Mouse (Mus musculus) cerebellum, adult 9-10 months (tissue): ENCODE measurements around the gene Tshb.

Experiments
- DNase-seq: peaks from one replicate; pipeline ENCODE4 v3.0.0; 2022

The Tshb gene

DNA sequence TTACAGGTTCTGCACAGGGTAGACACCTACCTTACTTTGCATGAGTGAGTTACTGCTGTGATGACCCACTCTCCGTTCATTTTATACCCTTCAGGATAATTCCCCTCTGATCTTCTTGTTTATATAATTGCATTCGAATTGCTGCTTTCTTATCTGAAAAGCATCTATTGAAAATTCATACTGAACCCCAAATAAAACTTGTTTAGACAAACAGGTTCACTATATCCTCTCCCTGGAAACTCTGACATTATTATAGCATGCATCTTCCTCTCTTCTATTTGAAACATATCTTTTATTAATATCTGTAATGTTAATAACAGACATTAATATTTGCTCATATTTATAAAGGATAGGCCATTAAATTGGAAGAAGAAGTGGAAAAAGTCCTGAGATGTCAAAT is at the start of gene Tshb:
Gene Tshb, minus strand, starts transcription at position 101 of the 400 bp plus-strand sequence.
- no peak for DNase-seq

DNA sequence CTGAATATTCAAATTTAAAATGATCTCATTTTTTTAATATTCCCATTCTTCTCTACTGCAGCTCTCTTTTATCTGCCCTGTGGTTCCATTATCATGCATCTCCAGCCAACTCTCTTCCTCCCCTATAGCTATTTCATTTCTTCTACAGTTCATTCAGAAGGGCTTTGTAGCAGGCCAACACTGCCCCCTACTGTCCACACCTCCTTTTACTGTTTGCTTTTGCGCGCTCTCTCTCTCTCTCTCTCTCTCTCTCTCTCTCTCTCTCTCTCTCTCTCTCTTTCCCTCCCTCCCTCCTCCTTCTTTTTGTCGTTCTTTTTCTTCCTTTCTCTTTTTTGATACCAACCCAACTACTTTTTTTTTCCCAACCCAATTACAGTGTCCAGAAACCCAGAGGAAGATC is 21.4 kb upstream of the Tshb start:
- DNase-seq, result peak; percentile 77

DNA sequence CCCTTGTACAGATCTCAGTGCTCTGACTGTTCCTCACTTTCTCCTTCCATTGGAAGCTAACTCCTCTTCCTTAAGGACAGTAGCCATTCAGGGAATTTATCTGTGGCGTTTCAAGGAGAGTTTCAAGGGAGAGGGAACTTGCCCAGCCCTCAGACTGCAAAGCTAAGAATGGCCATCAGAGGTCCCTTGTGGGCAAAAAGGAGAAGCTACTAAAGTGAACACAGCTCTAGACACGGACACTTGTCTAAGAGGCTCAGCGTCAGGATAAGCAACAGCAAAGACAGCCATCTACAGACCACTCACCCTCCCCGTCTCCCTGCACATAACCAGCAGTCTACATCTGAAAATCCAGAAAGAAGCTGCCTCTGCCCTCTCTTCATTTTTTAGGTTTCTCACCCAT is 4.9 kb upstream of the Tshb start:
- no peak for DNase-seq

DNA sequence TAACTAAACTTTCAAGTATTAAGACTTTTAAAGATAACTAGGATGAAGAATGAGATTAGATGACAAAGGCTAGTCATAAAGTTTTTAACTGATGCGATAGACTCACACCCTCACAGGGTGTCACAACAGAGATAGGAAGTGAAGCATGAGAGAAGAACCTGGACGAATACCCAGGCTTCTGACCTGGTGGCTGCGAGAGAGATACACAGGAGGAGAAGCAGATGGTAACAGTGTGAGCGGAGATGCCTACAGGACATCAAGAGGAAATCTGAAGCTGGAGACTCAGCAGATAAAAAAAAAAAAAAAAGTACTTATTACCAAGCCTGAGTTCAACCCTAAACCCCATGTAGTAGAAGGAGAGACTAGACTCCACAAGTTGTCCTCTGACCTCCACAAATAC is 9.5 kb downstream of the Tshb start:
- DNase-seq, result peak; percentile 84

DNA sequence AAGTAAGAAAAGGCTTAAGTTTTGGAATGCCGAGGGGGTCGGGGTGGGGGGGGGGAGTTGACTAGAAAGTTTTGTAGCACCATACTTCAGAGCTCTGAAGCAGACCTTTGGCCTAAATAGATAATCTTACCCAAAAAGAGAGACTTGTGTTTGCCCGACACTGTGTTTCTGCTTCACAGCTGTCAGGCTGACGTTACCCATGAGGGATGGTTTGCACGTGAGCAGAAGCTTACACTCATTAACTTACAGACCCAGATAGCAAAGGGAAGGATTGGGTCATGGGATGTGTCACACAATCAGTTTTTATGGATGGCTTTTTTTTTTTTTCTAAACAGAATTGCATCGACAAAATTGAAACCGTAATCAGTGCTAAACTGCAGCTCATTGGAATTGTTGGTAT is 17.7 kb downstream of the Tshb start:
- no peak for DNase-seq

DNA sequence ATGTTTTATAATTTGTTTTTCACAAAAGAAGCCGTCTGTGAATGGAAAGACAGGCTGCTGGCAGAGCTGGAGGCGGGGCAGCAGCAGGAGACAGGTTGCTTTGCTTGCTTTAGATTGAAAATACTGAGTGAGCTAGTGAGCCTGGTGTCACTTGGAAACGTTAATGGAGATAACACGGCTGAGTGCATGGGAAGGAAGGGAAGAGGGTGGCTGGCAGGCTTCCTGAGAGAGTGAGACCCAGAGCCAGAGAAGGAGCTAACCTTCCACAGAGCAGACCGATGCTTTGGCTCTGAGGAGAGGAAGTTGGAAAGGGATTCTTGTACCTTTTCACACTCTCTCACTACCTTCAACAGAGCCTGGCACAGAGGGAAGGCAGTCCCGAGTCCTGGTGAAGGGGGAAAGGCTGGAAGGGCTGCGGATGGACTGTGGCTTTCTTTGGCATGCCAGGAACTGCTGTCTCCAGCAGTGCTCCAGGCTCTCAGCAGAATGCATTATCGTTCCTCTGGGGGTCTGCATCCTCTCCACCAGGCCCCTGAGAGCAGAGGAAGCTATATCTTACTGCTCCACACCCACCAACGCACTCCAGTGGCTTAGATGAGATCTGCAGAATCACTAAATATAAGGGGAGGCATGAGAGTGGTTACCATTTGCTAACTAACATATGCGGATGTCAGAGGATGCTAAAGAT is 18.7 kb downstream of the Tshb start:
- DNase-seq, result peak; percentile 78

DNA sequence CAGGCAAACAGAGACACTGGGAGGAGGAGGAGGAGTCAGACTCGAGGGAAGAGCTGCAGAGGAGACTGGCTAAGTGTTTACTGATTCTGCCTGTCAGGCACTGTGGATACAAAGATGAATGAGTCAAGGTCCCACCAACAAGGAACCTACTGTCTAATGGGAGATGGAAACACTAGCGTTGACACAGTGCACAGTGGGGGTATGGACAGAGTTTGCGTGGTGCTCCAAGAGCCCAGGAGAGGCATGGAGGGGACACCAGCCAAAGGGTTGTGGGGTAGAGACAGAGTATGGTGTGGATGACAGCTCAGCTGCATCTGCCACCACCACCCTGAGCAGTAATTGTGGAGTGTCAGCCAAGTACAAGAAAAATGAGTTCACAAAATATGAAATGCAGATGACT is 20.1 kb downstream of the Tshb start:
- DNase-seq, result no peak

DNA sequence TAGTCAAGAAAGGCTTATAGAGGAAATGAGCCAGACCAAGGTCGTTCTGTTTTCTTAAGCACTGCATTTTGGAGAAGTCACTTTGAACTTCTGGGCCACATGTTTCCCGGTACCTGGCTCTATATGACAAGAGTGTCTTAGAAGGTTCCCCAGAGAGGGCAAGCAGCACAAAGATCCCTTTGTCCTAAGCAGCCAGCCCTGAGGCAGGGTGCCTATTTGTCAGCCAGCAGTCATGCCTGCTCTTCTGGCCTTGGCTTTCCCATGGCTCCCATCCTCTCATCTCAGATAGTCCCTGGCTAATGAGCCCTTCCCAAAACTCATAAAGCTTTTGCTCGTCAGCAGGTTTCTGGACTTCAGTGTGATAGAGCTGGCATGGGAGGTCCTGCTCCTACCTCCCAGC is 22.3 kb downstream of the Tshb start:
- no peak for DNase-seq

DNA sequence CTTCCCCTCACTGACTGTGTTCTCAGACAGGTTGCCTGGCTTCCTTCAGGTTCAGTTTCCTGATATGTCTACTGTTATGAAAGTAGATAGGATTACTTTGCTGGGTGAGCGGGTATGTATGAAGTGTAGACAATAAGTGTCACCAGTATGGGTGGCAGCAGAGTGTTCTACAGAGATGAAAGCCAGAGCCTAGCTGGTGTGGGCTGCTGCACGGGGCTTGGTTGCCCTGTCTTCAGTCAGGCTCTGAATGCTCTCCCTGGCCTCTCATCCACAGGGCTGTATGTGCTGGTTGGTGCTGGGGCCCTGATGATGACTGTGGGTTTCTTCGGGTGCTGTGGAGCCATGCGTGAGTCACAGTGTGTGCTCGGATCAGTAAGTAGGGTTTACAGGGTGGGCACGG is 25.5 kb downstream of the Tshb start:
- DNase-seq, result no peak

DNA sequence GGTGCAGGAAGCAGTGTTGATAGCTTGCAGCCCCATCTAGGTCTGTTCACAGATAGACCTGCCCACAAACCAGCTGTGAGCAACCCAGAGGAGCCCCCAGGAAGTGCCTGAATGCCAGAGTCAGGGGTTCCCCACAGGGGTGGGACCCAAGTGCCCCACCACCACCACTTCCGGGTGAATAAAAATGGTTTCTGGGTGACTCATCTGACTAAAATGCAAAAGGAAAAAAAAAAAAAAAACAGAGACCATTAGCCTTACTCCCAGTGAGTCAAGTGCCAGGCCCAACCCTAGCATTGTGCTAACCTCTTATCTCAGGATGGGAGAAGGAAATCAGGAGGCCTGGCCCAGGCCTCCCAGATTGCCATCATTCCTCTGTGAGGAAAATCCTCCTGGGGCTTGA is 26.7 kb downstream of the Tshb start:
- DNase-seq, result no peak

DNA sequence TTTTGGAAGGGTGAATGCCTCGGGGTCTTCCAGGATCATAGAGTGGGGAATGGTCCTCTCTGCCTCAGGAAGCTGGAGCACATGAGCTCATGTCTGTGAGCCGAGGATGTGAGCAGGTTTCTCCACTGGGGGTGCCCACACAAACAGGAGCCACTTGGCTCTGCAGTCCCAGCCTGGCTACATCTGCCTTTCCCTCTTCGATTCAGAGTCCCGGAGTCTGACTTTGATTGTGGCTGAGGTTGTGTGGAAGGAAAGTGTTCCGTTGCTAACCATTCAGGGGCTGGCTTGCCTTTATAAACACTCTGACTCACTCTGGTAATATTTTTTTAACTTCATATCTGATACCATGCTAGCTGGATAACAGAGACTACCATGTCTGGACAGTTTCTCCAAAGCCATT is 30.1 kb downstream of the Tshb start:
- no peak for DNase-seq

DNA sequence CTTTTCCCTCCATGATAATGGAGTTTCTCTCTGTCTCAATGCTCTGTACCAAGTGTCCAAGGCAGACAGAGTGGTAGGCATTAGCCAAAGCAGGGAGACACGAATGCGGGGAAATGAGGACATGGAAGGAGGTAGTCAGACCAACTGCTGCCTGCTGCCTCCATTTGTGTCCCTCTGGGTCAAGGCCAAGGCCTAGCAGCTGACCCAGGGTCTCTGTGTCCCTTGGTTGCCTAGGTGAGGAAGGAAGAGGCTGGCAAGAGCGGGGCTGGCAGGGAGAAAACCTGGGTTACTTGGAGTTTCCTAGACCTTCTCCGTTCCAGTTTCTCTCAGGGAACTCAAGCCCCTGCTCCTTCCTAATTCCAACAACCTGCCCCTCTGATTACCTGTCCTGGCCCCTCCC is 30.5 kb downstream of the Tshb start:
- DNase-seq, result no peak

DNA sequence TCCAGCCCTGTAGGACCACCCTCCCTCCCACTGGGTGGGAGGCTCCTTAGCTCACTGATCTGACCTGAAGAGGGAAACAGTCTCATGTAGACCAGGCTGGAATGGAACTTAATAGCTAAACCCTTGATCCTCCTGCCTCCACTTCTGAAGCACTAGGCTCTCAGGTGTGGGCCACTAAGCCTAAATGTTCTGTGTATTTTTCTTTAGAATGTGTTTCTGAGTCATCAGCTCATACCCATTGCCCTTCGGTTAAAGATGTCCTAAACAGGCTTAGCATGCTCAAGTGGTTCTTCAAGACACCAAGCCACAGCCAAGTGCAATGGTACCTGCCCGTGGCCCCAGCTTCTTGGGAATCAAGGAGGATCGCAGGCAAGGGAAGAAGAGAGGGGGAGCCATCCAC is 31.0 kb downstream of the Tshb start:
- DNase-seq, result no peak

DNA sequence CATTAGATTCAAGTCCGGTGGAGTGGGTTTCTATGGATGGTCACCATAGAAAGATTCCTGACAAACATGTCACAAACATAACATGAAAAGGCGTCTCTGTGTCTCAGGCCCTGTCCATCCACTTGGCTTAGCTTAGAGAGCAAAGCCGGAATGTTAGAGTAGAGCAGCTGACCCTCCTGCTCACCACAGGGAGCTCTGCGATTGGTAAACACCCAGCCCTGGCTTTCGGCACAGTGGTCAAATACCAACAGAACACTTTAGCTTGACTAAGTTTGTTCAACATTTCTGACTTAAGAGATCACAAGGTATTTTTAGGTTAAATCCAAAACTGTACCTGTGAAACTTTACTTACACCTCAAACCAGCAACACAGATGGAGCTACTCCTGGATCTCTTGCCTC is 31.4 kb downstream of the Tshb start:
- DNase-seq, result no peak

DNA sequence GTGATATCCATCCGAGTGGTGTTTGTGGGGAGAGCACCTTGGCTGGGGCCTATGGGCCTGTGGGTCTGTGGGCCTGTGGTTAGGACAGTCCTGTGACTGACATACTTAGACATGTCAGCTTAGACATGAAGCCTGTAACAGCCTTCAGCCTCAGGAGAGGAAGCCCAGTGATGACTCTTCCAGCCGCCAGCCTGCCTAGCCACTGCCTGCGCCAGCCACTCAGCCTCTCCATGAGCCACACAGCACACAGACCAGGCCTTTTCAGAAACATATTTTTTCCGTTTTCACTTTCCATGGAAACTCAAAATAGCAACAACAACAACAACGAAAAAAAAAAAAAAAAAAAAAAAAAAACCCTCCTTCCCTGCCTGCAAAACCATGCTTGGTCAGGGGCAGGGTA is 33.8 kb downstream of the Tshb start:
- DNase-seq, result no peak

DNA sequence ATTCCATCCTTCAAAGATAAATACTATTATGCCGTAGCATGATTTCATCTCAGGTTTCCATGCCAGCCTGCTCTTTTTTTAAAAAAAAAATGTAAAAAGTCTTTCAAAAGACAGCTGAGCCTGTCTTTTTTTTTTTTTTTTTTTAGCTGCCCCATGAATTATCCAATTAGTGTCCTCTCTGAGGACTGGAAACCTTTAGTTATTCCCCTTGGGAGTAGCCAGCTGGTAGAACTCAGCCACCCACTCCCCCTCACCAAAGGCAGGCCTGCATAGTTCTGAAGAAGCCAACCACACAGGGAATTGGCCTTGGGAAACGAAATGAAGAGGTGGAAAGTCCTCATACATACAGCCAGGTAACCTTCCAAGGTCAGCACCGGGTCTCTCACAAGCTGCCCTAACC is 34.5 kb downstream of the Tshb start:
- no peak for DNase-seq

DNA sequence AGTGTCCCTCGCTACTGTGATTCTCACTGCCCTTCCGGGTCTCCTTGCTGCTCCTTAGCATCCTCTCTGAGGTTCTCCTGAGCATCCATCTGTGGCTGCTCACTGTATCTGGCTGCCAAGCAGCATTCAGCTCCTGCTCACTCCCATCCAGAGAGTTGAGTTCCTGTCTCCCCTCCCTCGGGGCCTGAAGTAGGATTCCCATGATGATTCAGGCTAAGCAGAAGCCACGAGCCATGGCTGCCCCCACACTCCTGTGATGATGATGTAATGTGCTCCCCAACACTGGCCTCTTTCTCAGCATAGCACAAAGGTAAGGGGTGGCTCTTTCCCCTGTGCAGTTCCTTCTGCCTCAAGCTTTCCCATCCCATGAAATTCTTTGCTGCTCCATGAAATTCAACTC is 36.3 kb downstream of the Tshb start:
- DNase-seq, result no peak

DNA sequence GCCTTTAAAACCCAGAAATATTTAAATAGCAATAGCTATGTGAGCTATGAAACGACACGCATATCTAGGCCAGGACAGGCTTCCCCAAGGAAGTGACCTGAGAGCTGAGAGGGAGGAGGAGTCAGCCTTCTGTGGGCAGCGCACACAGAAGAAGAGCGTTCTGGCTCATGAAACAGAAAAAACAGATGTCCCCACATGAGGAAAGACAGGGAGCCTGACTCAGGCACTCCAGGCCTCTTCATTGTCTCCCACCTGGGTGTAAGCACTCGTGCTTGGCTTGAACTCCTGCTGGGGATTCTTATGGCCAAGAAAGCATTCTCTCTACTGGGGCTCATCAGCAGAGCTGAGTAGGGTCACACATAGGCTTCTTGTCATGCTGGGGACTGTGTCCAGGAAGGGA is 37.9 kb downstream of the Tshb start:
- no peak for DNase-seq

DNA sequence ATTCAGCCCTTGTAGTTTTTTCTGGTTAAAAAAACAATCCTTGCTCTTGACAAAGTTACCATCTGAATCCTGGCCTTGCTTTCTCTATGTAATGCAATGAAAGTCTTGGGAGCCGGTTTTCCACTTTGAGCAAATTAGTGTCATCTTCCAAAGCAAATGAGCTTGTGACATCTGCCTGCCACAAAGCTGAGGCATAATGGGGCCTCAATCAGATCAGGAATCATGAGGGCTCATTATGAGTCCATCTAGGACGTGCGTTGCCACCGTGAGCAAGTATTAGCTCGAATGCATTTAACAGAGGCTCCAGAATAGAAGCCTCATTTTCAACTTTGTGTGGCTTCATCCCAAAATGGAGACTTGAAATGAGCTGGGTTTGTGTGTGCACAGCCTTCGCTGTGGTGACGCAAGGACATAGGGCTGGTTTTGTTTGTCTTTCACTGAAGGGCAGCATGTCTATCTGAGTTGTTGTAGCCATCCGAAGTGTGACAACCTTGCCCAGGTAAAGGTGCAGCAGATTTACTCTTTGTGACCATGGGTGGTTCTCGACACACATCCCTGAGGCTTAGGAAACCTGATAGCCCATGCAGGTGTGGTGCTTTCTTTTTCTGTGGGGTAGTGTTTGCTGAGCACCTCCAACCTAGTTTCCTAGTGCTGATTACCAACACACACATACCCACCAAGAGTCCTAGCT is 38.6 kb downstream of the Tshb start:
- DNase-seq, result no peak

DNA sequence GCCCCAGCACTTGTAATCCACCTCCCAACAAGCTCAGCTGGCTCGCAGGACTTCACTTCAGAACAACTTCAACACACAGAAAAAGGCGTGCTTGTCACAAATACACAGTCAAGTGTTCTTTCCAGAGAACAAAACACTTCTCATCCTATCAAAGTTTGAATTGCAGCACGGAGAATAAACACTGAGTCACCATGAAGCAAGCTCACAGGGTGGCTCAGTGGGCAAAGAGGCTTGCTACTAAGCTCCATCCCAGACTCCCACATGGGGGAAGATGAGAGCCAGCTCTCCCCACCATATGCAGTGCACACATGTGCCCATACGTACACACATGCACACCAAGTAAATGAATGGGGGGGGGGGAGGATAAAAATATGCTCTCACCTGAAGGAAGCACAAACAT is 39.3 kb downstream of the Tshb start:
- DNase-seq, result no peak

DNA sequence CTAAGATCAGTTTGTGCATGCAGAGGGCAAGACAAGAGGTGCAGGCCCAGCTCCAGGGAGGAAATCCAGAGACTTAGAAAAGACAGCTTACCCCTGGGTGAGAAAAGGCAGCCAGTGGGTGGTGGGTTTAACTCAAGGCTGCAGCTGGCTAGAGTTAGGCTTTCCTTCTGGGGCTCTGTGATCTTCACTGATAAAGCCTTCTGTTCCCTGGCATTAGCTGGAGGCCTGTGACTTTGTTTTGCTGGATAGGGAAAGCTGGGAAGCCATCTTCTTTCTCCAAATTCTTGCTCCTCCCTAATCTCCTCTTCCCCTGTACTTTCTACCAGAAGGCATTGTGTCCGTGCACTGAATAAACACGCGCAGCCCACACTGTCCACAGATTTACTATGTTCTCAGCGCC is 39.8 kb downstream of the Tshb start:
- no peak for DNase-seq

DNA sequence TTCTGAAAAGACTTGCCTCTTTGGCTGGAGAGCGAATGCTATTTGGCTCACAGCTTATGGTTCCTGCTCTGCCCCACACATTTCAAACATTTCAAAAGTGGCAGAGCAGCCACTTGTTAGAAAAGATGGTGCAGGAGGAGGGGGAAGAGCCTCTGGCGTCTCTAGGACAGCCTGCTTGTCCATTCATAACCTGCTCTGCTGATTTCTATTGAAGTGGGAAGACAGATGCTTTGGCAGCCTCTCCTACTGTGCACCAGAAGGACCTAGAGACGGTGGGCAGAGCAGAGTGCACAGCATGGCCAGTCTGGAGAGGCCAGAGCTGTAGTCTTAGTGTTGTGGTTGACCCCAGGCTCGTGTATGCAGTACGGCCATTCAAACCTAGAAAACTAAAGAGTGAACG is 43.6 kb downstream of the Tshb start:
- DNase-seq, result no peak

DNA sequence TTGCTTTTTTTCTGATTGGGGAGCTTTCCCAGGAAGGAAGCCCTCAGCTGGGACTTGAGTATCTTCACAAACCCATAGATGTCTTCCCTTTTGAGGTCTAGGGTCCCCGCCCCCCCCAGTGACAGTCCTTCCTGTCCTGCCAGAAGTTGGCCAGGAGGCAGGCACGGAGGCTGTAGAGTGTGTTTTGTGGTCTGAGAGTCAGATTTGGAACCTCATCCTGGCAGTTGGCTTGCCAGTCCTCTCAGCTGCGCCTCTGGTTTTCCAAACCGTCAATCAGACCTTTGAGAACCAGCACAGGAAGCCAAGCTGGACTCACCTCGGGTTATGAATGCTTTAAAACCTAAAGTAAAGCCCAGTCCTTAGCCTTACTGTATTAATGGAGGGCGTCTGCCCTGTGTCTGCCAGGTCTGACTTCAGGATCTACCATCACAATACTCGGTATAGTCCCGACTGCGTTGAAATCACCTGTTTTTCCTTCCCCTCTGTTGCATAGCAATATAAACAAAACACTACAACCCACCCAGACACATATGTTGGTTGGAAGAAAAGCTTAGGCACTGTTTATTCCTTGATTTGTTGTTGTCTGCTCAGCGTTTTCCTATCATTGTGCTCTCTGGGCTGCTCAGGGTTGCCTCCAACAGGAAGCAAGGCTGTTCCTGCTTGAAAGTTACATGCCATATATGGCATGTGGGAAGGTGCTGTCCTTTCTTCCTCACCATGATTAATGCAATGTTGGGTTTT is 44.2 kb downstream of the Tshb start:
- no peak for DNase-seq

DNA sequence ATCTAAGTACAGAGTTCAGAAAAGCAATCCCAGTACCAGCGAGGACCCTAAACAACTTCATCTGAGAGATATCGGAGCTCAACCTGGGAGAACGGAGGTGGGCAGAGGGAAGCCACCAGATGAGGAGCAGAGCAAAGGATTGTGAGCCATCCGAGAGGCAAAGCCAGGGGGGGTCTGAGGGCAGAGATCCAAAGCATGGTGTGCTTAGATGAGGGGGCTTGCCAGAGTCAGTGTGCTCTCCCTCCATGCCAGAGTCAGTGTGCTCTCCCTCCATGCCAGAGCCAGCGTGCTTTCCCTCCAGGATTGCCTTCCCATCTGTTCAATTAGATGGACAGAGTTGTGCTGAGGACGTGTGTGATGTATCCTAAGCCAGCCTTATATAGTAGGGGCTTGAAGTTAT is 45.4 kb downstream of the Tshb start:
- no peak for DNase-seq
